Mouse (Mus musculus): Measurements from ENCODE around the gene Glp2r.

Gene Glp2r

DNA sequence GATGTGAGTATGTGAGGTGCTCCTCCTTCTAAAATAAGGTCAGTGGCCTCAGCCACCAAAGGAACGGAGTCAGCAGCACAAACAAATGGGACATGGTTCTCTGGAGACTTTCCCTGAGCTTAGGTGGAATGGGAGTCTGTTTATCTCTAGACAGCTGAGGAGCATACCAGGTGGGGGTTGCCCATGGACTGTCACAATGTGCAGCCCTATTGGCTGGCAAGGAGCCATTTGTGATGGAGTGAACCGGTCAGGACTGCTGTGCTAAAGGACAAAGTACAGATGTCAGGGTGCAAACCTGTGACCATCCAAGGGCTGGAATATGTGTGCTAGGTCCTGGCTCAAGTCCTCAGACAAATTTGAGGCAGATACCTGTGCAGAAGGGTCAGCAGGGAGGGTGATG, 142.4 kb downstream of the Glp2r start:
- WGBS, result 56% methylated on average over 2 of the region's 2 CpGs

DNA sequence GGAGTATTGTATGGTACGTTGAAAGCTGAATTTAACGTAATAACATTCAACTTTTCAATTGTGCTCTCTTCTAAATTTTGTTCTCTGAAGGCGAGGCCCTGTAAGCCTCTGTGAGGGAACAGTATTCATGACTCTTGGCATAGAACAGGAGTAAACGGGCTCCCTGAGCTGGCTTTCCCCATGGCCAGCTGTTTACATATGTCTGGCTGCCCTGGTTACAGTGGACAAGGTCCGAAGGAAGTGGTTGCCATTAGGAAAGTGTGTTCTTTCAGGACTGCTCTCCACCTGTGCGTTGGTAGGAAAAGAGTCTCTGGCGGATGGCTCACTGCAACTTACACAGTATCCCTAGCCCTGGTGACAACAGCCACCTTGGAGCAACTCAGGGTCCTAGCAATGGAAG, 143.8 kb downstream of the Glp2r start:
- WGBS, result 76% methylated on average over 7 of the region's 7 CpGs

DNA sequence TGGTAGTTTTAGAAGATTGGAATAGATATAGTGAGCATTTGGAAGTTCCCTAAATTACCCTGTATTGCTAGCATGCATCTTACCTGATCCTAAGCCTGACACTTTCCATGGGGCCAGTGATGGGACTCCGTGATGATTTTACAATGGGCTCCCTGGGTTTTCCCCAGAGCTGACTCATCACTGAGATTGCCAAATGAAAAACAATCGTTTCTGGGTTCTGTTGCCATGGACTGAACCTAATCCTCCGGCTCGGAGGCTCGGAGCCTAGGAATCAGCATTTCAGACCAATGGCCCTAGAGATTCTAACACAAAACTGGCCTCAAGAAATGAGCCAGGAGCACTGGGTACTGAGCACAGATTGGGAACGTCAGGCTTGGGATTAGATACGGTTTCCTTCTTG, 148.6 kb downstream of the Glp2r start:
- 36% methylated on average over 7 of the region's 7 CpGs for WGBS

DNA sequence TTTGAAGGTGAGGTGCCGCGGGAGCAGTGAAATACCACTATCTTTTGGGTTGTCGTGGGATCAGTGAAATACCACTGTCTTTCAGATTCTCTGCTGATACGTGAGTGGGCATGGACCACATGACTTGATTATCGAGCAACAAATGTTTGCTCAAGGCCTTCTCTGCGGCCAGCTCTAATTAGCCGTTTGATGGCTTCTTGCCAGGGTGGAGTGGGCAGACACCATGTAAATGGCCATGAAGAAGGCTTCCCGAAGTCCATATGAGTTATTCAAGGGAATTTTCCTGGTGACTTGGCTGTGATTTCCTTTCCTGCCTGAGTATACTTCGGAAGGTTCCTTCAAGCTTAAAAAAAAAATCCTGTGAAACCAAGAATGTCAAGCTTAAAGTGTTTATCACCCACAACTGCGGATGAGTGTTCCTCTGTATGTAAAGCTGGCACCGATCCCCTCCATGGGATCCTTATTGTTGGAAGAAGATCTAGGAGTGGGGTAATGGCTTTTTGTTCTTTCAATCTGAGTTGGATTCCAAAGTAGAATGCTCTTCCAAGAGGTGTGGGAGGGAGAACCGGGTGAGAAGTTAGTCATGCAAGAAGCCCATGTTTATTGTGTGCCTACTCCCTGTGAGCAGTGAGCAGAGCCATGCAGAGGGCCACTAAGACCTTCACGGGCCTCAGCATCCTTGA, 154.3 kb downstream of the Glp2r start:
- 37% methylated on average over 13 of the region's 13 CpGs for WGBS

DNA sequence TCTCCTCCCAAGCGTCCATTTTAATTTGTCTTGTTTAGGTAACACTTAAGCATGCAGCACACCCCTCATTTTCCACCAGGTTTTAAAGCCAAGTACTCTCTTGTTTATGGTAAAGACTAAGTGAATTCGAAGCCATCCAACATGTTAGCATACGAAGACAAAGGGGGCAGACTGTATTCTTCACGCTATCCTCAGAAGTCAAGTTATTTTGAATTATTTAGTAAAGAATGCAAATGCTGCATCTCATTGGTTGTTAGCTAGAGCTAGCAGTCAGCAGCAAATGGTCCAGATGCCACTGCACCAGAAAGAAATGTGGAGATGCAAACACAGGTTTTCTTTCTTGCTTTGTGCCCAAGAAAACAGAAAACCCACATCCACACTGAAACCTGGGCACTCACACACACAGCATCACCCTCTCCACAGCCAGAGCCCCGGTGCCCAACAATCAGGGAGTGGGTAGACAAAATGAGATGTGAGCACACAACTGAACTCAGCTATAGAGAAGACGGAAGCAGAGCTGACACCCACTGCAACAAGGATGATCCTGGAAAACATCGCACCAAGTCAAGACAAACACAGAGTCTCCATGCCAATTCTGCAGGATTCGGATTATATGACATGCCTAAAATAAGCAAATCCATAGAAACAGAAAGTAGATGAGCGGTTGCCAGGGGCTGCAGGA, 158.7 kb downstream of the Glp2r start:
- WGBS, result 44% methylated on average over 9 of the region's 9 CpGs

All from cerebral cortex, adult 2 months (tissue).